Mouse (Mus musculus) fat pad, adult 2 months (tissue): ENCODE results near the gene Castor2.

Source experiments
- DNase-seq: peaks from one replicate; pipeline ENCODE4 v3.0.0-alpha.2; 2011; ENCODE audit warnings: low read depth, low spot score; ENCODE audit errors: extremely low read depth

The Castor2 gene

DNA sequence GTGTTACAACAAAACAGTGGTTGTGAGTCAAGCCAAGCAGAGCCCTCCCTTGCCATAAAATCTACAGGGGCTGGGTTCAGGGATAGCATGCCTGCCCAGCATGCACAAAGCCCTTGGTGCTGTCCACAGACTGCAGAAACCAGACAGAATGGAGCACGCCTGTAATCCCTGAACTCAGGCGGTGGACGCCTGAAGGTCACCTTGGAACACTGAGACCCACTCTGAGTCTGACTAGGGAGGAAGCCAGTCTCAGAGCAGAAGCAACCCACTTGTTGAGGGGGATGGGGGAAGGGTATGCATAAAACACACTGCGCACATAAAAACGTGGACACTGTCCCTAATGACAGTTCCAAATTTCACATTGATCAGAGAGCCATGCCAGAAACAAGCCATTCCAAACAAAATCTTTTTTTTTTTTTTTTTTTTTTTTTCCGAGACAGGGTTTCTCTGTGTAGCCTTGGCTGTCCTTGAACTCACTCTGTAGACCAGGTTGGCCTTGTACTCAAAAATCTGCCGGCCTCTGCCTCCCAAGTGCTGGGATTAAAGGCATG is 56.5 kb downstream of the Castor2 start:
- DNase-seq: no peak

- DNase-seq: no peak
Observed at GRCm38 (mm10) chr5:134164688-134165087, 65.2 kb downstream of the Castor2 start.

- DNase-seq: no peak
Observed at GRCm38 (mm10) chr5:134166642-134167041, 67.1 kb downstream of the Castor2 start.

DNA sequence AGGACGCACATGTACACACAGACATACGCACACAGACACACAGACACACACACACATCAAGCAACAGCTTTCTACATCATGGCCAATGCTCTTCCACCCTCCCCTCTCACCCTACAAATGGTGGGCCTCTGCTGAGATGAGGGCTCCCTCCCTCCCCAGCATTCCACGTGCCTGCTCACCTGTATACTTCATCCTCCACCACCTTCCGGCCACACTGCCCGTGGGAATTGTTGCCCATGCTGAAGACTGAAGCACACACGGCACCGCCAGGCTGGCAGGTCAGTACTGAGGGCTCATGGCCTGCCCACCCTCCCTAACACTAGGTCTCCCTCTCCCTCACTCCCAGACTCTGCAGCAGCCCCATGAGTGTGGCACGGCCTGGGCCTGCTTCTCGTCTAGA is 68.5 kb downstream of the Castor2 start:
- no peak for DNase-seq

DNA sequence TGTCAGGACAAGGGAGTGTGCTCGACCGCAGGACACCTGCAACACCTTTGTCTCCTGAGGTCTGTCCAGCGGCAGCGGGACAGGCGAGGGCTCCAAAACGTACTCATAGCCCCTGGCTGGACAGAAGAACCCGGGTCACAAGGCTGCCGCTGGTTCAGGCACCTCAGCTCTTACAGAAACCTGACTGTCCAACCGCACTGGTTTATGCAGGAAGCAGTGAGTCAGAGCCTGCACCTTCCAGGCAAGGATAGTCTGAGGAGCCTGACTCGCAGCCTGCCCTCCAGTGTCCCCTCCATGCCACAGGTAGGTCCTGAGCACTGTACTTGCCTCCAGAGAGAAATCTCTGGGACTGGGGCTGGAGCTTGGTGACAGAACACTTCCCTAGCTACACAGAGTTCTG is 69.7 kb downstream of the Castor2 start:
- no peak for DNase-seq

- no peak for DNase-seq
Observed at GRCm38 (mm10) chr5:134170167-134170566, 70.7 kb downstream of the Castor2 start.

- DNase-seq: no peak
Observed at GRCm38 (mm10) chr5:134173206-134173605, 73.7 kb downstream of the Castor2 start.

DNA sequence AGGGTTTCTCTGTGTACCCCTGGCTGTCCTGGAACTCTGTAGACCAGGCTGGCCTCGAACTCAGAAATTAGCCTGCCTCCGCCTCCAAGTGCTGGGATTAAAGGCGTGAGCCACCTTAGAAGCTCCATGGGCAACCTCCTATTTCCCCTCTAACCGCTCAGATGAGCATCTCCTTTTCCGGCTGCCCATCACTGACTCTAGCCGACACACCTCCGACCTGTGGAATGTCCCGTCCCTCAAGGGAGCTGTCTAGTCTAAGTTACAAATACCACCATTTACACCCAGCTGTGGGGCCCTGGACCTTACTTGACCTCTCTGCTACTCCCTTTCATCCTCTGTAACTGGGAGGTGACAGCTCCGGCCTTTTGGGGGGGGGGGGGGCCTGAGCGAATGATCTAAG is 76.2 kb downstream of the Castor2 start:
- no peak for DNase-seq

DNA sequence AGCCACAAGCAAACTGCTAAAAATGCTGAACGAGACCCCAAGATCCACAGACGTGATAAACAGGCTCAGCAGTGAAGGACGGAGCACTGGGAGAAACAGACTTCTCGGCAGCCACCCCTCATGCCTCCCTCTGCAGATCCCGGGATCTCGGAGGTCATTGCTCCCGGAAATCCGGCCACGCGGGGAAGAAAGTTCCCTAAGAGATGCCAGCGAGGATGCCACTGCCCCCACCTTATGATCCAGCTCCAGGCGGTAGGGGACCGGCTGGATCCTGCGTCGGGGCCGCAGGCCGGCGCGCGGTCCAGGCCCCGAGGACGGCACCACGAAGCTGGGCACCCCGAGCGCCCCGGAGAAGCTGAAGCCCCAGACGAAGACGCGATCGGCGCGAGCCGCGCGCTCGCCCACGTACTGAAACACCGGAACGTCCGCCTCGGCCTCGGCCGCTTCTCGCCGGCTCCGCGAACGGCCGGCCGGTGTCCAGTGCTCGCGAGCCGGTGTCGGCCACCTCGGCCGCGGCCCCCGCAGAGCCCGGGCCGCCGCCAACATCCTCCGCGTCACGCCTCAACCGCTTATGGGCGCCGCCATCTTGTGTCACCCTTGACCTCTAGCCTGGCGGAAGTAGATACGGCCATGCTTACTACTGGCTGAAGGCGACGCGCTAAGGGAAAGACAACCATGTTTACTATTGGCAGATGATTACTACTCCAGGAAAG is 76.8 kb downstream of the Castor2 start, which contains the start of gene Rcc1l:
Gene Rcc1l (minus strand): TSS at position 606 of the 713 bp plus-strand sequence.
- no peak for DNase-seq

DNA sequence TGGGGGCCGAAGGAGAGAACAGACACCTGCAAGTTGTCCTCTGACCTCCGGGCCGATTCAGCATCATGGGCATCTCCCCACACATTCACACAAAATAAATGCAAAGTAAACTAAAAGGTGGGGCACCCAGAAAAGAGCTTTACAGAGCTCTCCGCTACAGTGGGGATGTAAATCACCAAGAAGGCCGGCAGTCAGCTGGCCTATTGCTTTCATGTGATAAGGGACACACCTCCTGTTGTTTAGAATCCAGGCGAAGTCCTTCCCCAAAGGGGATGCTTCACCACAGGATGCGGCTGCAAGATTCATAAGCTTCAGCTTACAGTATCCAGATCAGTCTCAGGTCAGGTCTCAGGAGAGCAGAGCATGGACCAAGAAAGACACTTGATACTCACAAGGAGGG is 79.0 kb downstream of the Castor2 start:
- DNase-seq: no peak

DNA sequence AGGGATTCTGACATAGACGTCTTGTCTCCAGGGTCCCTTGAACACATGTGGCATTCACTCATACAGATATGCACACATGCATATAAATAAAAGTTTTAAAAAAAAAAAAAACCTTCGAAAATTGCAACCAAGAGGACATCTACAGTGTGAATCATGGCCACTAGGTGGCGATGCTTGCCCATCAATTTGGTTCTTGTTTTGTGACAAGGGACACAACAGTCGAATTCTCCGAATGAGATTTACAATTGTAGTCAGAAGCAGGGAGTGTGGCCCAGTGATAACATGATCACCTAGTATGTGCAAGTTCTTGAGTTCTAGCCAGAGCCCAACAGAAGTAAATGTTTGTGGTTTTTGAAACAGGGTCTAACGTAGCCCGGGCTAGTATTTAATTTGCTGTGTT is 80.4 kb downstream of the Castor2 start:
- DNase-seq: no peak

DNA sequence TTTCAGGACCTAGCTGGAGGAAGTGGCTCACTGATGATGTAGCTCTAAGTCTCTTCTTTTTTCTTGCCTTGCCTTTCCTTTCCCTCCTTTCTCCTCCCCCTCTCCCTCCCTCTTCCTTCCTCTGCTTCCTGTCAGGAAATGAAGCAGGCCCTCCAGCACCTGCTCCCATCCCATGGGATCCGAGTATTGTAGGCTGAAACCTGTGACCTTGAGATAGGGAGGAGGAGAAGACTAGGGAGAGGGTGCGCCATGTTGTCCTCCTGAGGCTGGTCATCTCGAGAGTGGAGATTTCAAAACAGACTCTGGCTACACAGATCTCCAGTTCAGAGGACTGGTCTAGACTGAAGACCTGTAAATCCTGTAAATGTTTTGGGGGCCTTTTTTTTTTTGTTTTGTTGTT is 82.7 kb downstream of the Castor2 start:
- no peak for DNase-seq

GRCm38 (mm10) chr5:134182735-134183134 is 83.2 kb downstream of the Castor2 start:
- DNase-seq: no peak

DNA sequence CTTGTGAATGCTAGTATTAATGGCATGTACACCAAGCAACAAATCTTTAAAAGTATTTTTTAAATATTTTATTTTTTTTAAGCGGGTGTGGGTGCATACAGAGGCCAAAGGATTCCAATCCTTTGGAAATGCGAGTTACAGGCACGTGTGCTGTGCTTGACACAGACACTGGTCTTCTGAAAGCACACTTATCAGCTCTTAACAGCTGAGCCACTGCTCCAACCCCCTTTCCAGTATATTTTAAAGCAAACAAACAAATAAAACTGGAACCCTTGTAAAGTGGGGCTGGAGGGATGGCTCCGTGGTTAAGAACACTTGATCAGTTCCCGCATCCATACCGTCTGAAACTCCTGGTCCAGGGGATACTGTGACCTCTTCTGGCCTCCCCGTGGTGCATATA is 83.7 kb downstream of the Castor2 start:
- no peak for DNase-seq

DNA sequence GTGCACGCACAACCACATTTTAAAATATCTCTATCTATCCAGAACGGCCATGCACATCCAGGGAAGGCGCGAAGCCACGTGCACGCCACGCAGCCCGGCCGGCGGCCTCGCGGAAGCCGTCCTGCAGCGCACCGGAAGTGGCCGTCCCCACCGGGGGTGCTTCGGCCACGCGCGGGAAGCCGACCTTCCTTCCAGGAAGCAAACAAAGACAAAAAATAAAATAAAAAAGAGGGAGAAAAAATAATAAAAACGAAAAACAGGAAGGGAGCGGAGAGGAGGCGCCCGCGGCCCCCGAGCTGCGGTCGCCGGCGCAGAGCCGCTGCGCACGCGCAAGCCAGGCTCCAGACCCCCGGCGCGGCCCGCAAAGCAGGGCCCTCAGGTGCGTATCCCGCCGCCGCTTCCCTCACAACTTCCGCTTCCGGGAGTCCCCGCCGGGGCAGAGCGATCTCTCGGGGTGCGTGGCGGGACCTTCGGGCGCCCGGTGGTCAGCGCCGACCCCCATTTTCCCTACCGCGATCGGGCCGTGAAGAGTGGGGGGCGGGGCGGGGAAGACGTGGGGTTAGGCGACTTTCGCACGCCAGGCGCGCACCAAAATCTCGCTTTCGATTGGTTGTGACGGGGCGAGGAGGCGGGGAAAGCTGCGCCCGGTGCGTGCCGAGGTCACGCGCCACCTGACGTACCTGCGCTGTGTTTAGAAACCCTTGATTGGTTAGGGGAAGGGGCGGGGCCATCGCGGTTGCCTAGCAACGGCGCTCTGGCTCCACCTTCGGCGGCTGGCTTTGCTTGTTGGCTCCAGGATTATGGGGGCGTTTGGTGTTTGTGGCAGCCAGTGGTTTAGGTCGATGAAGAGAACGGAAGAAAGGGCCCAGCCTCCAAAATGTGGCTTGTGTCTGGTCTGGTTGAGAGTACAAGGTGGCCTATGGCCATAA is 84.6 kb downstream of the Castor2 start, which contains the start of gene Gtf2ird2:
Gene Gtf2ird2 (plus strand): TSS at position 140 of the 929 bp plus-strand sequence.
- DNase-seq: peak; percentile 70

- DNase-seq: no peak
Observed at GRCm38 (mm10) chr5:134186059-134186458, 86.5 kb downstream of the Castor2 start.

- DNase-seq: no peak
Observed at GRCm38 (mm10) chr5:134186961-134187731, 87.6 kb downstream of the Castor2 start.

DNA sequence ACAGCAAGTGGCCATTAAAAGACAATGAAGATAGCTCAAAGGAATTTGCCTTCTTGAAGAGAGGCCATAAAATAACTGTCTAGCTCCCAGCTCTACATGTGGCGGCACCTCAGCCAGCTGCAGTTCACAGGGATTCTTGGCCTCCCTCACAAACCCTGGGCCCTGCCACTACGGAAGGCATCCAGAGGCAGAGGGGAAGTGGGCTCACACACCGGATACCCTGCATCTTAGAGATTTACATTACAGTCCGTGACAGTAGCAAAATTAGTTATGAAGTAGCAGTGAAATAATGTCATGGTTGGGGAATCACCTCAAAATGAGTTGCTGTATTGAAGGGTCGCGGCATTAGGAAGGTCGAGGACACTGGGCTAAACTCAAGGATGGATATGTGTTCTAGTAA is 89.1 kb downstream of the Castor2 start:
- no peak for DNase-seq

DNA sequence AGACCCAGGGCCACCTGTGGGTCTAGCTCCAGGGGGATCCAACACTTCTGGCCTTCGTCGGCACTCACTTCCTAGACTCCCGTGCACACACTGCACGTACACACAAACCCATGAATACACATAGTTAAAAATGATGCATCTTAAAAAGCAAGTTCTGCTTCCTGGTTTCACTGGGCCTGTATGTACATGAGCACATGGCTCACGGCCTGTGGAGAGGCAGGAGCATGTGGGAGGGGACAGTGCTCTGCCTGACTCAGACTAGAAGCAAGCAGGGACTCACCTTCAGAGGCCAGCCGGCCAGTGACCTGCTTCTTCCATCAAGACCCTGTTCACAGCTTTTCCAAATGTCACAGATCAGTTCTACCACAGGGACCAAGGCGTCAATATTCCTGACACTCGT is 94.2 kb downstream of the Castor2 start:
- DNase-seq: no peak
